Mouse (Mus musculus) small intestine, adult 2 months (tissue): ENCODE measurements at regions not wholly inside any gene's neighbourhood (a gene's known extent, or its start where the extent isn't known, plus 50 kb on each side); places are given as distances from the start of the nearest gene placed in this dataset.

Source experiments
- H3K27ac ChIP-seq: fragments of 200-500 bp; 2 replicates; pipeline ENCODE4 v1.5.1; 2012; ENCODE audit warnings: low read depth, low read length, control low read depth, inconsistent platforms; ENCODE audit not compliant: insufficient read depth
- H3K27me3 ChIP-seq: fragments of 200-500 bp; 2 replicates; pipeline ENCODE4 v1.6.1; 2012; ENCODE audit warnings: mild to moderate bottlenecking, moderate library complexity, low read length, inconsistent platforms; ENCODE audit not compliant: control insufficient read depth, insufficient read depth
- H3K36me3 ChIP-seq: fragments of 200-500 bp; 2 replicates; pipeline ENCODE4 v1.6.1; 2012; ENCODE audit warnings: mild to moderate bottlenecking, low read length, control low read depth, inconsistent platforms; ENCODE audit not compliant: control insufficient read depth, insufficient read depth
- H3K4me1 ChIP-seq: fragments of 200-500 bp; 2 replicates; pipeline ENCODE4 v1.6.1; 2012; ENCODE audit warnings: low read length, inconsistent platforms, mixed read lengths; ENCODE audit not compliant: control insufficient read depth, insufficient read depth, insufficient read length
- H3K4me3 ChIP-seq: fragments of 200-500 bp; 2 replicates; pipeline ENCODE4 v1.5.1; 2012; ENCODE audit warnings: low read depth, mild to moderate bottlenecking, control low read depth, inconsistent platforms, low read length, moderate library complexity
- CTCF ChIP-seq: fragments of 200-500 bp; IDR thresholded peaks from 2 replicates; pipeline ENCODE4 v1.5.1; 2012; ENCODE audit warnings: low read depth, mild to moderate bottlenecking, control low read depth, inconsistent platforms, low read length, moderate library complexity, mixed read lengths; ENCODE audit not compliant: insufficient replicate concordance, insufficient read length; ENCODE audit errors: extremely low read depth
- POLR2A ChIP-seq: fragments of 200-500 bp; IDR thresholded peaks from 2 replicates; pipeline ENCODE4 v1.6.1; 2012; ENCODE audit warnings: low read depth, mild to moderate bottlenecking, control low read depth, inconsistent platforms, low read length, moderate library complexity
- WGBS: fragments of 180-500 bp; shearing (Covaris S2); methylation state at CpG from one replicate; pipeline ENCODE4 v1.1.7; 2018; 5-methylcytosine and 5-hydroxymethylcytosine counted together

GRCm38 (mm10) chr3:133665425-133666317, 120.7 kb upstream of the Tet2 start:
- no peaks in the 10 kb centered on the region for H3K36me3 ChIP-seq
- H3K27me3 ChIP-seq = no peaks in the 10 kb centered on the region
- no peak for TF ChIP-seq CTCF
- TF ChIP-seq POLR2A = no peak
- 86% methylated on average over 6 of the region's 6 CpGs for WGBS
- no peak overlapping the region for H3K4me3 ChIP-seq
- H3K4me1 ChIP-seq = no peaks in the 10 kb centered on the region
- no peak overlapping the region for H3K27ac ChIP-seq

- Histone ChIP-seq H3K36me3 (no peaks in the 10 kb centered on the region), H3K4me3 (no peak overlapping the region), H3K27ac (no peak overlapping the region), H3K27me3 (no peaks in the 10 kb centered on the region), H3K4me1 (no peaks in the 10 kb centered on the region)
- no peak for TF ChIP-seq CTCF
- no peak for TF ChIP-seq POLR2A
- WGBS = 74% methylated on average over 10 of the region's 10 CpGs
Measured at GRCm38 (mm10) chr3:133672742-133673447, 128.0 kb upstream of the Tet2 start.

GRCm38 (mm10) chr3:133677892-133678291, 133.0 kb upstream of the Tet2 start:
- Histone ChIP-seq H3K4me3 (no peak overlapping the region), H3K27me3 (no peaks in the 10 kb centered on the region), H3K27ac (no peak overlapping the region), H3K36me3 (no peaks in the 10 kb centered on the region), H3K4me1 (no peaks in the 10 kb centered on the region)
- TF ChIP-seq POLR2A (no peak), CTCF (no peak)
- 80% methylated on average over 1 of the region's 1 CpGs for WGBS

- no peaks in the 10 kb centered on the region for H3K27me3 ChIP-seq
- no peaks in the 10 kb centered on the region for H3K4me1 ChIP-seq
- no peaks in the 10 kb centered on the region for H3K36me3 ChIP-seq
- TF ChIP-seq POLR2A (no peak), CTCF (no peak)
- no peak overlapping the region for H3K4me3 ChIP-seq
- 53% methylated on average over 1 of the region's 1 CpGs for WGBS
- no peak overlapping the region for H3K27ac ChIP-seq
Measured at GRCm38 (mm10) chr3:133679891-133680290, 135.0 kb upstream of the Tet2 start.

- Histone ChIP-seq H3K4me1 (no peaks in the 10 kb centered on the region), H3K27ac (no peak overlapping the region), H3K36me3 (no peaks in the 10 kb centered on the region), H3K27me3 (no peaks in the 10 kb centered on the region; the same call in 1 of the 2 replicates), H3K4me3 (no peak overlapping the region)
- 42% methylated on average over 2 of the region's 2 CpGs for WGBS
- no peak for TF ChIP-seq CTCF
- no peak for TF ChIP-seq POLR2A
Measured at GRCm38 (mm10) chr3:133680343-133680742, 135.4 kb upstream of the Tet2 start.

GRCm38 (mm10) chr3:133680805-133681204, 135.9 kb upstream of the Tet2 start:
- WGBS = 72% methylated on average over 3 of the region's 3 CpGs

GRCm38 (mm10) chr3:133684196-133684743, 139.3 kb upstream of the Tet2 start:
- H3K4me3 ChIP-seq = no peak overlapping the region
- H3K27ac ChIP-seq = no peak overlapping the region
- H3K27me3 ChIP-seq = no peaks in the 10 kb centered on the region; the same call in 1 of the 2 replicates
- no peak for TF ChIP-seq POLR2A
- TF ChIP-seq CTCF = no peak
- no peaks in the 10 kb centered on the region for H3K4me1 ChIP-seq
- H3K36me3 ChIP-seq = no peaks in the 10 kb centered on the region
- WGBS = 87% methylated on average over 5 of the region's 5 CpGs

More at GRCm38 (mm10) chr3:133680805-133681204, 135.9 kb upstream of the Tet2 start:
- Histone ChIP-seq H3K4me1 (no peaks in the 10 kb centered on the region), H3K27ac (no peak overlapping the region), H3K4me3 (no peak overlapping the region), H3K27me3 (no peaks in the 10 kb centered on the region; the same call in 1 of the 2 replicates), H3K36me3 (no peaks in the 10 kb centered on the region)
- TF ChIP-seq POLR2A = no peak
- TF ChIP-seq CTCF = no peak
